Mouse (Mus musculus) MEL (cell line): ENCODE data around the gene Cdkn2aipnl. TPM values are rescaled to one million over a fixed set of nuclear protein-coding genes. Genes with fewer than 3 reads are reported as not detected.

ENCODE experiments used
- DNase-seq: peaks from one replicate; pipeline ENCODE4 v3.0.0; 2011; ENCODE audit warnings: low read depth, low spot score
- H3K27ac ChIP-seq: 2 replicates; pipeline ENCODE4 v1.5.1; 2012; ENCODE audit warnings: low read depth, mild to moderate bottlenecking, control low read depth, low read length, moderate library complexity; ENCODE audit not compliant: control insufficient read depth
- H3K27me3 ChIP-seq, 2 experiments: fragments of 150-350 bp in 1 of 2; sonication (generic) in 1 of 2; 2 replicates each; pipeline ENCODE4 v1.6.1; 2012; ENCODE audit warnings: low read length in 2 of 2, mild to moderate bottlenecking in 2 of 2, improper control_type of control experiment in 1 of 2, moderate library complexity in 1 of 2; ENCODE audit not compliant: insufficient read depth in 2 of 2, control insufficient read depth in 1 of 2
- H3K36me3 ChIP-seq, 2 experiments: 2 replicates each; pipeline ENCODE4 v1.6.1; 2012 to 2014; ENCODE audit warnings: low read length in 2 of 2, improper control_type of control experiment in 1 of 2, inconsistent platforms in 1 of 2, mild to moderate bottlenecking in 1 of 2; ENCODE audit not compliant: insufficient read depth in 2 of 2, control insufficient read depth in 1 of 2
- H3K4me1 ChIP-seq, 2 experiments: fragments of 150-350 bp in 1 of 2; sonication (generic) in 1 of 2; 2 replicates each; pipeline ENCODE4 v1.6.1; 2012; ENCODE audit warnings: low read length in 2 of 2, improper control_type of control experiment in 1 of 2, mild to moderate bottlenecking in 1 of 2; ENCODE audit not compliant: insufficient read depth in 2 of 2, control insufficient read depth in 1 of 2
- H3K4me3 ChIP-seq, 2 experiments: fragments of 150-350 bp in 1 of 2; sonication (generic) in 1 of 2; 2 replicates each; pipeline ENCODE4 v1.5.1; 2012; ENCODE audit warnings: low read depth in 2 of 2, low read length in 2 of 2, mild to moderate bottlenecking in 2 of 2, moderate library complexity in 2 of 2, control low read depth in 1 of 2, improper control_type of control experiment in 1 of 2; ENCODE audit not compliant: control insufficient read depth in 1 of 2, insufficient read depth in 1 of 2
- H3K79me2 ChIP-seq: 2 replicates; pipeline ENCODE4 v1.6.1; 2012; ENCODE audit warnings: mild to moderate bottlenecking, low read length, moderate library complexity; ENCODE audit not compliant: control insufficient read depth, poor library complexity, insufficient read depth
- H3K9ac ChIP-seq: 2 replicates; pipeline ENCODE4 v1.6.1; 2012; ENCODE audit warnings: low read depth, mild to moderate bottlenecking, control low read depth, low read length, moderate library complexity; ENCODE audit not compliant: control insufficient read depth, poor library complexity, severe bottlenecking
- H3K9me3 ChIP-seq: fragments of 150-350 bp; sonication (generic); replicated peaks from 2 replicates; pipeline ENCODE4 v1.6.1; 2012; ENCODE audit warnings: mild to moderate bottlenecking, low read length, improper control_type of control experiment, moderate library complexity; ENCODE audit not compliant: insufficient read depth
- BHLHE40 ChIP-seq: IDR thresholded peaks from 2 replicates; pipeline ENCODE4 v1.6.1; 2012; ENCODE audit warnings: low read depth, mild to moderate bottlenecking, inconsistent platforms, low read length, improper control_type of control experiment, borderline replicate concordance
- CHD1 ChIP-seq: IDR thresholded peaks from 2 replicates; pipeline ENCODE4 v1.6.1; 2012; ENCODE audit warnings: low read depth, mild to moderate bottlenecking, inconsistent platforms, low read length, improper control_type of control experiment
- CHD2 ChIP-seq: IDR thresholded peaks from 2 replicates; pipeline ENCODE4 v1.6.1; 2011; ENCODE audit warnings: low read length, improper control_type of control experiment
- CTCF ChIP-seq, 3 experiments: IDR thresholded peaks in 2 of 3; conservative IDR thresholded peaks in 1 of 3; 2 replicates each; pipeline ENCODE4 v1.5.1; 2011 to 2012; ENCODE audit warnings: low read length in 3 of 3, low read depth in 2 of 3, mild to moderate bottlenecking in 2 of 3, improper control_type of control experiment in 1 of 3, inconsistent platforms in 1 of 3, mixed read lengths in 1 of 3, moderate library complexity in 1 of 3; ENCODE audit not compliant: control insufficient read depth in 1 of 3, insufficient read depth in 1 of 3, poor library complexity in 1 of 3, severe bottlenecking in 1 of 3
- E2F4 ChIP-seq: IDR thresholded peaks from 2 replicates; pipeline ENCODE4 v1.6.1; 2011; ENCODE audit warnings: low read depth, low read length, improper control_type of control experiment, borderline replicate concordance
- ELF1 ChIP-seq: IDR thresholded peaks from 2 replicates; pipeline ENCODE4 v1.6.1; 2014; ENCODE audit warnings: low read depth, mild to moderate bottlenecking, inconsistent platforms, low read length, improper control_type of control experiment, moderate library complexity
- EP300 ChIP-seq, 2 experiments: IDR thresholded peaks; 2 replicates each; pipeline ENCODE4 v1.6.1; 2011; ENCODE audit warnings: improper control_type of control experiment in 2 of 2, low read length in 2 of 2, low read depth in 1 of 2, mild to moderate bottlenecking in 1 of 2
- ETS1 ChIP-seq: IDR thresholded peaks from 2 replicates; pipeline ENCODE4 v1.6.1; 2012; ENCODE audit warnings: low read depth, mild to moderate bottlenecking, inconsistent platforms, low read length, improper control_type of control experiment, moderate library complexity
- GABPA ChIP-seq: IDR thresholded peaks from 2 replicates; pipeline ENCODE4 v1.6.1; 2012; ENCODE audit warnings: low read depth, mild to moderate bottlenecking, inconsistent platforms, low read length, improper control_type of control experiment, moderate library complexity
- GATA1 ChIP-seq: IDR thresholded peaks from 2 replicates; pipeline ENCODE4 v1.6.1; 2011; ENCODE audit warnings: low read depth, low read length, improper control_type of control experiment
- MAFK ChIP-seq: IDR thresholded peaks from 2 replicates; pipeline ENCODE4 v1.6.1; 2011; ENCODE audit warnings: low read depth, mild to moderate bottlenecking, low read length, improper control_type of control experiment, borderline replicate concordance
- MAX ChIP-seq: IDR thresholded peaks from 2 replicates; pipeline ENCODE4 v1.6.1; 2011; ENCODE audit warnings: low read length, improper control_type of control experiment
- MAZ ChIP-seq: IDR thresholded peaks from 2 replicates; pipeline ENCODE4 v1.6.1; 2012; ENCODE audit warnings: low read depth, mild to moderate bottlenecking, inconsistent platforms, low read length, improper control_type of control experiment
- MEF2A ChIP-seq: IDR thresholded peaks from 2 replicates; pipeline ENCODE4 v1.6.1; 2014; ENCODE audit warnings: low read depth, mild to moderate bottlenecking, inconsistent platforms, low read length, improper control_type of control experiment; ENCODE audit not compliant: poor library complexity, insufficient replicate concordance, severe bottlenecking; ENCODE audit errors: extremely low read depth
- MXI1 ChIP-seq: IDR thresholded peaks from 2 replicates; pipeline ENCODE4 v1.6.1; 2011; ENCODE audit warnings: mild to moderate bottlenecking, low read depth, low read length, improper control_type of control experiment
- MYB ChIP-seq: IDR thresholded peaks from 2 replicates; pipeline ENCODE4 v1.6.1; 2011; ENCODE audit warnings: mild to moderate bottlenecking, low read depth, low read length, improper control_type of control experiment
- NELFE ChIP-seq: IDR thresholded peaks from 2 replicates; pipeline ENCODE4 v1.6.1; 2011; ENCODE audit warnings: low read depth, low read length, improper control_type of control experiment
- NRF1 ChIP-seq: IDR thresholded peaks from 2 replicates; pipeline ENCODE4 v1.6.1; 2014; ENCODE audit warnings: low read depth, mild to moderate bottlenecking, inconsistent platforms, low read length, improper control_type of control experiment, moderate library complexity; ENCODE audit not compliant: poor library complexity, insufficient read depth, severe bottlenecking
- POLR2AphosphoS2 ChIP-seq: IDR thresholded peaks from 2 replicates; pipeline ENCODE4 v1.6.1; 2011; ENCODE audit warnings: low read length, improper control_type of control experiment
- RAD21 ChIP-seq: IDR thresholded peaks from 2 replicates; pipeline ENCODE4 v1.6.1; 2011; ENCODE audit warnings: mild to moderate bottlenecking, low read depth, low read length, improper control_type of control experiment
- RCOR1 ChIP-seq: IDR thresholded peaks from 2 replicates; pipeline ENCODE4 v1.6.1; 2012; ENCODE audit warnings: low read depth, mild to moderate bottlenecking, inconsistent platforms, low read length, improper control_type of control experiment
- SIN3A ChIP-seq: IDR thresholded peaks from 2 replicates; pipeline ENCODE4 v1.6.1; 2012; ENCODE audit warnings: low read length, improper control_type of control experiment, inconsistent platforms
- SMC3 ChIP-seq: IDR thresholded peaks from 2 replicates; pipeline ENCODE4 v1.6.1; 2011; ENCODE audit warnings: low read depth, low read length, improper control_type of control experiment
- TAL1 ChIP-seq: IDR thresholded peaks from 2 replicates; pipeline ENCODE4 v1.6.1; 2012; ENCODE audit warnings: mild to moderate bottlenecking, inconsistent platforms, low read length, moderate library complexity, mixed read lengths
- TBP ChIP-seq: IDR thresholded peaks from 2 replicates; pipeline ENCODE4 v1.8.0; 2011; ENCODE audit warnings: low read depth, low read length, improper control_type of control experiment
- TCF12 ChIP-seq: IDR thresholded peaks from 2 replicates; pipeline ENCODE4 v1.6.1; 2014; ENCODE audit warnings: low read depth, mild to moderate bottlenecking, inconsistent platforms, low read length, improper control_type of control experiment, moderate library complexity
- UBTF ChIP-seq: IDR thresholded peaks from 2 replicates; pipeline ENCODE4 v1.6.1; 2012; ENCODE audit warnings: low read depth, mild to moderate bottlenecking, inconsistent platforms, low read length, improper control_type of control experiment, moderate library complexity, borderline replicate concordance; ENCODE audit not compliant: insufficient read depth
- USF1 ChIP-seq: IDR thresholded peaks from 2 replicates; pipeline ENCODE4 v1.6.1; 2014; ENCODE audit warnings: low read depth, mild to moderate bottlenecking, inconsistent platforms, low read length, improper control_type of control experiment, moderate library complexity
- USF2 ChIP-seq, 2 experiments: IDR thresholded peaks; 2 replicates each; pipeline ENCODE4 v1.6.1; 2011 to 2012; ENCODE audit warnings: improper control_type of control experiment in 2 of 2, low read length in 2 of 2, borderline replicate concordance in 1 of 2, inconsistent platforms in 1 of 2, low read depth in 1 of 2, mild to moderate bottlenecking in 1 of 2; ENCODE audit not compliant: insufficient read depth in 1 of 2
- ZC3H11A ChIP-seq: IDR thresholded peaks from 2 replicates; pipeline ENCODE4 v1.6.1; 2012; ENCODE audit warnings: low read depth, mild to moderate bottlenecking, inconsistent platforms, low read length, improper control_type of control experiment
- ZKSCAN1 ChIP-seq: IDR thresholded peaks from 2 replicates; pipeline ENCODE4 v1.6.1; 2012; ENCODE audit warnings: low read depth, mild to moderate bottlenecking, inconsistent platforms, low read length, improper control_type of control experiment, moderate library complexity
- ZMIZ1 ChIP-seq: IDR thresholded peaks from 2 replicates; pipeline ENCODE4 v1.6.1; 2012; ENCODE audit warnings: low read depth, mild to moderate bottlenecking, inconsistent platforms, low read length, improper control_type of control experiment, moderate library complexity
- ZNF384 ChIP-seq: IDR thresholded peaks from 2 replicates; pipeline ENCODE4 v1.6.1; 2012; ENCODE audit warnings: low read depth, mild to moderate bottlenecking, inconsistent platforms, low read length, improper control_type of control experiment
- polyA plus RNA-seq, 2 experiments: library from polyadenylated mRNA; stranded (reverse) in 1 of 2; unstranded in 1 of 2; fragments of >175 nt in 1 of 2; fragments of >200 nt in 1 of 2; gene quantifications; 2 replicates each; pipeline versions ENCODE4 v1.2.1 to v1.2.4; 2012; ENCODE audit warnings: low replicate concordance in 2 of 2, low read depth in 1 of 2; ENCODE audit not compliant: insufficient read length in 2 of 2, insufficient read depth in 1 of 2, missing spikeins in 1 of 2
- total RNA-seq: library from RNA; depleted of rRNA; stranded (reverse); fragments of 300-350 nt; gene quantifications from 2 replicates; pipeline ENCODE4 v1.2.3, GENCODE M21; 2012; rRNA removed

Cdkn2aipnl gene
- total RNA-seq (91.9 and 111 TPM in 2 replicates), polyA plus RNA-seq (10 to 100 TPM in 1 of 2 experiments, not detected in 1; 74.5 TPM)

- H3K79me2 ChIP-seq, result peaks cover 16% of the 10 kb centered on the region
- peak within 1 kb of the TSS; percentile 83 for H3K9ac ChIP-seq
- peak within 1 kb of the TSS; percentile 30 for H3K27ac ChIP-seq
- peaks cover 12 to 17% of the 10 kb centered on the region in 2 experiments for H3K36me3 ChIP-seq
- no peaks in the 10 kb centered on the region; a peak in 2 of 4 replicates for H3K27me3 ChIP-seq
- H3K4me1 ChIP-seq, result peaks cover 0 to 10% of the 10 kb centered on the region in 2 experiments; a peak in 2 of 4 replicates
- peak within 1 kb of the TSS; percentile 81 to 82 for H3K4me3 ChIP-seq
- no peaks in the 10 kb centered on the region for H3K9me3 ChIP-seq
- peak; percentile 98 for DNase-seq
- peak; percentile 92; the same call in 1 of the 2 replicates for TF ChIP-seq GABPA
- TF ChIP-seq RCOR1, result no peak
- no peak for TF ChIP-seq CHD1
- no peak; the same call in 1 of the 2 replicates for TF ChIP-seq ZNF384
- TF ChIP-seq MXI1, result peak; percentile 84
- TF ChIP-seq MYB, result no peak; the same call in 1 of the 2 replicates
- peak; percentile 72 to 96 (median 94) for TF ChIP-seq CTCF (IDR thresholded peaks at IDR 0.05 in 2 of 3, conservative IDR thresholded peaks at IDR 0.05 in 1 of 3; ENCODE audit: control insufficient read depth in 1 of 3, insufficient read depth in 1 of 3, low read depth in 2 of 3, low read length in 3 of 3, poor library complexity in 1 of 3, severe bottlenecking in 1 of 3)
- TF ChIP-seq UBTF, result no peak
- TF ChIP-seq CHD2, result no peak
- TF ChIP-seq RAD21, result peak; percentile 40
- TF ChIP-seq MAFK, result no peak
- peak; percentile 94 for TF ChIP-seq USF1
- peak; percentile 51 to 72; a peak in 3 of 4 replicates for TF ChIP-seq USF2 (IDR thresholded peaks at IDR 0.05; ENCODE audit: borderline replicate concordance in 1 of 2, insufficient read depth in 1 of 2, low read depth in 1 of 2, low read length in 2 of 2)
- no peak for TF ChIP-seq TAL1
- peak; percentile 95 for TF ChIP-seq MAX
- peak; percentile 57; the same call in 1 of the 2 replicates for TF ChIP-seq ELF1
- peak in 1 of 2 experiments; percentile 59; a peak in 2 of 4 replicates for TF ChIP-seq EP300 (IDR thresholded peaks at IDR 0.05; ENCODE audit: low read depth in 1 of 2, low read length in 2 of 2)
- peak; percentile 84 for TF ChIP-seq NELFE
- TF ChIP-seq E2F4, result no peak
- no peak; the same call in 1 of the 2 replicates for TF ChIP-seq MAZ
- TF ChIP-seq TCF12, result peak; percentile 84
- TF ChIP-seq ZC3H11A, result peak; percentile 44
- TF ChIP-seq BHLHE40, result no peak
- TF ChIP-seq SMC3, result peak; percentile 78
- TF ChIP-seq POLR2AphosphoS2, result no peak; the same call in 1 of the 2 replicates
- TF ChIP-seq TBP, result peak; percentile 74
- TF ChIP-seq SIN3A, result peak; percentile 92
- TF ChIP-seq ZKSCAN1, result no peak
- TF ChIP-seq MEF2A, result no peak
- no peak for TF ChIP-seq ETS1
- 0 out of 2 replicates have a peak, but pooled peaks have one; percentile 7 for TF ChIP-seq GATA1
- no peak for TF ChIP-seq ZMIZ1
- peak; percentile 58; the same call in 1 of the 2 replicates for TF ChIP-seq NRF1
Observed at GRCm38 (mm10) chr11:51967443-51968401, at the start of gene Cdkn2aipnl. Gene Cdkn2aipnl (plus strand): TSS chr11:51967661.
